In the genomic region with DNA sequence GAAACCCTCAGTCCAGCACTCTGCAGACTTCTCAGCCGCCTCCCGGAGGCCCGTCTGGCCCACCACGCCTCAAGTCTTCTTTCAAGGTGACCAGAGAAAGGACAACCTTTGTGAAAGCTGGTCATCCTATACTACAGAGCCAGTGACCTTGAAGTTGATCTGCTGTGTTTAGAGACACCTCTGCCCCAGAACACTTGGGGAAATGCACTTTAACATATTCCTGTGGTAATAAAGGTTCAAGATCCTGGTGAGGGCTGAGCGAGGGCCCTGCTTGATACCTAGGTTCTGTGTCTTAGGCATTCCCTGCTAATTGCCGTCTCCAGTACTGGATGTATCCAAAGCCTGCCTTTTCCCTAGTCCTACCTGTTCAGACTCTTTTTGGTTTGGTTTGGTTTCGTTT, we compare ENCODE assay signal across 11 mouse cellular contexts. TPM values are rescaled to one million over a fixed set of nuclear protein-coding genes. Genes with fewer than 3 reads are reported as not detected.
A peak's percentile ranks its signal among the peaks of the same experiment; 100 is the strongest.
DNase-seq lines count a peak whose midpoint lies in the region; ATAC-seq and TF ChIP-seq lines count a peak whose summit lies in the region.
"Had no signal": no experiment of that assay in that cellular context is flagged by ENCODE, and none has a peak within 500 bp of the region (broad histone marks: within the 10 kb centered on the region; RNA-seq: fewer than 3 reads in every experiment).

No protein-coding gene starts in this region.

- H3K9me3 ChIP-seq in heart, embryonic 11.5 days (replicated peaks; ENCODE audit: control insufficient read depth, low read length) = no peaks in the 10 kb centered on the region
- no peaks in the 10 kb centered on the region for H3K9me3 ChIP-seq in lung, postnatal 0 days (ENCODE audit: low read length)
- H3K9me3 ChIP-seq in hindbrain, embryonic 15.5 days = no peaks in the 10 kb centered on the region
- H3K9me3 ChIP-seq in stomach, embryonic 15.5 days = no peaks in the 10 kb centered on the region

- H3K27me3 ChIP-seq in heart, embryonic 11.5 days (ENCODE audit: control insufficient read depth, insufficient read depth, low read length) = no peaks in the 10 kb centered on the region
- H3K27me3 ChIP-seq in lung, postnatal 0 days (replicated peaks; ENCODE audit: insufficient read depth, low read length) = no peaks in the 10 kb centered on the region
- H3K27me3 ChIP-seq in hindbrain, embryonic 15.5 days = no peaks in the 10 kb centered on the region
- no peaks in the 10 kb centered on the region for H3K27me3 ChIP-seq in stomach, embryonic 15.5 days (replicated peaks)

- 60% methylated on average over 7 of the region's 7 CpGs for WGBS in heart, embryonic 11.5 days (ENCODE audit: insufficient replicate concordance)
- WGBS in lung, postnatal 0 days = 67% methylated on average over 7 of the region's 7 CpGs
- whole genome bisulfite sequencing in hindbrain, embryonic 15.5 days = 70% methylated on average over 7 of the region's 7 CpGs
- 63% methylated on average over 7 of the region's 7 CpGs for WGBS in stomach, embryonic 15.5 days

- TF ChIP-seq CTCF in lung, postnatal 0 days (IDR thresholded peaks at IDR 0.05) = no peak

- H3K4me1 ChIP-seq in heart, embryonic 11.5 days (ENCODE audit: control insufficient read depth, insufficient read depth, low read length) = peaks cover 61% of the 10 kb centered on the region
- peaks cover 58% of the 10 kb centered on the region for H3K4me1 ChIP-seq in lung, postnatal 0 days (ENCODE audit: insufficient read depth, low read depth, low read length)
- H3K4me1 ChIP-seq in hindbrain, embryonic 15.5 days (replicated peaks) = peaks cover 85% of the 10 kb centered on the region
- H3K4me1 ChIP-seq in stomach, embryonic 15.5 days = peaks cover 89% of the 10 kb centered on the region

- TF ChIP-seq EP300 in lung, postnatal 0 days (IDR thresholded peaks at IDR 0.05) = no peak

- no peak for ATAC-seq in heart, embryonic 11.5 days (replicated peaks; ENCODE audit: insufficient number of reproducible peaks, low FRiP score, low TSS enrichment)
- no peak for ATAC-seq in lung, postnatal 0 days
- no peak for ATAC-seq in hindbrain, embryonic 15.5 days (ENCODE audit: low FRiP score, low read depth)
- ATAC-seq in stomach, embryonic 15.5 days (ENCODE audit: insufficient read depth, low FRiP score, low read depth) = no peak

- H3K9ac ChIP-seq in heart, embryonic 11.5 days (ENCODE audit: low read depth, low read length) = no peak overlapping the region
- H3K9ac ChIP-seq in lung, postnatal 0 days (replicated peaks; ENCODE audit: low read depth) = no peak overlapping the region
- H3K9ac ChIP-seq in hindbrain, embryonic 15.5 days = no peak overlapping the region
- no peak overlapping the region for H3K9ac ChIP-seq in stomach, embryonic 15.5 days

- peak overlapping the region; percentile 52 for H3K27ac ChIP-seq in heart, embryonic 11.5 days (ENCODE audit: low read depth, low read length)
- peak overlapping the region; percentile 77 for H3K27ac ChIP-seq in lung, postnatal 0 days (ENCODE audit: low read length)
- H3K27ac ChIP-seq in hindbrain, embryonic 15.5 days (replicated peaks) = 0 out of 2 replicates have a peak overlapping the region, but pooled peaks have one; percentile 71
- peak overlapping the region; percentile 96 for H3K27ac ChIP-seq in stomach, embryonic 15.5 days

- intact Hi-C loops in heart, postnatal 25 days (cut with DNase I) = loop anchor here (5.0 kb wide), 1 partner anchor 226 kb away; no protein-coding TSS in a partner anchor
- intact Hi-C loops in left cerebral cortex, postnatal 36 days (cut with DNase I) = loop anchor here (5.0 kb wide), 1 partner anchor 111 kb away; no protein-coding TSS in a partner anchor

- peak overlapping the region; percentile 30; the same call in 1 of the 2 replicates for H3K4me2 ChIP-seq in heart, embryonic 11.5 days
- no peak overlapping the region for H3K4me2 ChIP-seq in lung, postnatal 0 days (replicated peaks; ENCODE audit: low read depth, low read length)
- H3K4me2 ChIP-seq in hindbrain, embryonic 15.5 days = no peak overlapping the region
- H3K4me2 ChIP-seq in stomach, embryonic 15.5 days = peak overlapping the region; percentile 48; the same call in 1 of the 2 replicates

- no peak for DNase-seq in heart, postnatal 25 days (ENCODE audit: low spot score)
- DNase-seq in lung, postnatal 0 days (ENCODE audit: low spot score) = no peak
- DNase-seq in lung, postnatal 25 days (ENCODE audit: low spot score) = no peak
- no peak for DNase-seq in adrenal gland, postnatal 4 days (ENCODE audit: low spot score in 2 of 2)
- DNase-seq in left cerebral cortex, postnatal 36 days (ENCODE audit: low spot score in 2 of 2) = no peak
- DNase-seq: cerebellum, adult 11 months; kidney, adult 9 months had no signal

- no peaks in the 10 kb centered on the region for H3K36me3 ChIP-seq in heart, embryonic 11.5 days (ENCODE audit: control insufficient read depth, insufficient read depth, low read length)
- no peaks in the 10 kb centered on the region for H3K36me3 ChIP-seq in lung, postnatal 0 days (ENCODE audit: insufficient read depth, low read length)
- no peaks in the 10 kb centered on the region for H3K36me3 ChIP-seq in hindbrain, embryonic 15.5 days
- H3K36me3 ChIP-seq in stomach, embryonic 15.5 days = no peaks in the 10 kb centered on the region

- no peak overlapping the region for H3K4me3 ChIP-seq in heart, embryonic 11.5 days (ENCODE audit: low read depth, low read length)
- H3K4me3 ChIP-seq in lung, postnatal 0 days (ENCODE audit: low read depth, low read length) = no peak overlapping the region
- no peak overlapping the region for H3K4me3 ChIP-seq in hindbrain, embryonic 15.5 days
- H3K4me3 ChIP-seq in stomach, embryonic 15.5 days (replicated peaks) = no peak overlapping the region

RNA-seq across cellular contexts. Expression of a gene that starts 1.1 kb away (rescaled TPM):
- polyA plus RNA-seq in heart, embryonic 11.5 days (2014; fragmentation: Nextera tagmentation; extraction: Ambion mirVana) = 34.9 and 36.6 TPM in 2 replicates
- 10 to 100 TPM; 11.8 TPM for total RNA-seq in heart, postnatal 25 days (2021)
- polyA plus RNA-seq in lung, postnatal 0 days (2015; fragmentation: Nextera tagmentation; extraction: Ambion mirVana) = 26.2 and 28.8 TPM in 2 replicates
- 11.4 and 16.8 TPM in 2 replicates for polyA plus RNA-seq in hindbrain, embryonic 15.5 days (2015; fragmentation: Nextera tagmentation; extraction: Ambion mirVana)
- polyA plus RNA-seq in stomach, embryonic 15.5 days (2015; fragmentation: Nextera tagmentation; extraction: Ambion mirVana) = 34.0 and 41.0 TPM in 2 replicates
- total RNA-seq in adrenal gland, postnatal 4 days (2021) = 10 to 100 TPM; 46.4 to 50.6 TPM
- 10 to 100 TPM; 10.5 to 11.6 TPM for total RNA-seq in left cerebral cortex, postnatal 36 days (2021)

RNA-seq across cellular contexts. Expression of a gene that starts 19.0 kb away (rescaled TPM):
- 33.6 and 34.0 TPM in 2 replicates for polyA plus RNA-seq in heart, embryonic 11.5 days (2014; fragmentation: Nextera tagmentation; extraction: Ambion mirVana)
- under 1 TPM; 0.28 to 0.52 TPM for total RNA-seq in heart, postnatal 25 days (2021)
- 2.5 and 2.6 TPM in 2 replicates for polyA plus RNA-seq in lung, postnatal 0 days (2015; fragmentation: Nextera tagmentation; extraction: Ambion mirVana)
- polyA plus RNA-seq in hindbrain, embryonic 15.5 days (2015; fragmentation: Nextera tagmentation; extraction: Ambion mirVana) = 5.5 and 6.0 TPM in 2 replicates
- 28.8 and 30.3 TPM in 2 replicates for polyA plus RNA-seq in stomach, embryonic 15.5 days (2015; fragmentation: Nextera tagmentation; extraction: Ambion mirVana)
- 1 to 10 TPM; 7.5 to 9.1 TPM for total RNA-seq in adrenal gland, postnatal 4 days (2021)
- under 1 TPM; 0.39 to 0.47 TPM for total RNA-seq in left cerebral cortex, postnatal 36 days (2021)

RNA-seq across cellular contexts. Expression of a gene that starts 56.3 kb away (rescaled TPM):
- polyA plus RNA-seq in heart, embryonic 11.5 days (2014; fragmentation: Nextera tagmentation; extraction: Ambion mirVana) = 1.3 and 1.5 TPM in 2 replicates
- 1 to 10 TPM in 1 of 2 experiments, under 1 TPM in 1; 0.52 to 1.1 TPM for total RNA-seq in heart, postnatal 25 days (2021)
- polyA plus RNA-seq in lung, postnatal 0 days (2015; fragmentation: Nextera tagmentation; extraction: Ambion mirVana) = 0.56 and 1.0 TPM in 2 replicates
- polyA plus RNA-seq in hindbrain, embryonic 15.5 days (2015; fragmentation: Nextera tagmentation; extraction: Ambion mirVana) = 1.8 and 3.1 TPM in 2 replicates
- 0.42 and 0.43 TPM in 2 replicates for polyA plus RNA-seq in stomach, embryonic 15.5 days (2015; fragmentation: Nextera tagmentation; extraction: Ambion mirVana)
- 1 to 10 TPM in 1 of 2 experiments, under 1 TPM in 1; 0.50 to 1.0 TPM for total RNA-seq in adrenal gland, postnatal 4 days (2021)
- total RNA-seq in left cerebral cortex, postnatal 36 days (2021) = 1 to 10 TPM; 2.0 TPM
- total RNA-seq: megakaryocyte-erythroid progenitor cell, adult 5-6 weeks had no signal

Comparison
In these comparisons a context has a peak if more than half of its experiments do, and no peak if none do; other contexts are left out.
1. H3K4me2 ChIP-seq: peak in heart, embryonic 11.5 days (single experiment) and stomach, embryonic 15.5 days (single experiment); none in lung, postnatal 0 days (single experiment) and hindbrain, embryonic 15.5 days (single experiment).
2. Peak in every context shown above with its lines, with median percentiles within 50 percentile points of each other: H3K27ac ChIP-seq.